Mouse (Mus musculus) kidney, embryonic 14.5 days (tissue): Measurements from ENCODE around the gene Cep112. TPM values are rescaled to one million over a fixed set of nuclear protein-coding genes. Genes with fewer than 3 reads are reported as not detected.
A peak's percentile ranks its signal among the peaks of the same experiment; 100 is the strongest.
"Not testable (repeated sequence)": the region's sequence is repeated elsewhere in the genome, so short reads cannot be mapped to it uniquely, and the experiment has no call there.

Experiments
- ATAC-seq: fragments of 200-750 bp; cut with Nextera tagmentation; 2 replicates; pipeline ENCODE4 v1.8.0; 2017; ENCODE audit warnings: moderate number of reproducible peaks, mild to moderate bottlenecking, moderate TSS enrichment, moderate library complexity; ENCODE audit not compliant: low FRiP score, low TSS enrichment
- H3K27ac ChIP-seq: fragments of 300-500 bp; sonication (generic); 2 replicates; pipeline ENCODE4 v1.5.1; 2014; ENCODE audit warnings: low read depth, mild to moderate bottlenecking, low read length, moderate library complexity, mixed read lengths
- H3K27me3 ChIP-seq: fragments of 300-500 bp; sonication (generic); 2 replicates; pipeline ENCODE4 v1.6.1; 2014; ENCODE audit warnings: mild to moderate bottlenecking, low read length; ENCODE audit not compliant: control insufficient read depth, insufficient read depth
- H3K36me3 ChIP-seq: fragments of 300-500 bp; sonication (generic); 2 replicates; pipeline ENCODE4 v1.6.1; 2014; ENCODE audit warnings: low read length, mixed read lengths; ENCODE audit not compliant: control insufficient read depth, insufficient read depth
- H3K4me1 ChIP-seq: fragments of 300-500 bp; sonication (generic); 2 replicates; pipeline ENCODE4 v1.6.1; 2014; ENCODE audit warnings: low read length, mixed read lengths; ENCODE audit not compliant: control insufficient read depth, insufficient read depth
- H3K4me2 ChIP-seq: fragments of 300-500 bp; sonication (generic); replicated peaks from 2 replicates; pipeline ENCODE4 v1.6.1; 2014; ENCODE audit warnings: low read depth, mild to moderate bottlenecking, low read length
- H3K4me3 ChIP-seq: fragments of 300-500 bp; sonication (generic); 2 replicates; pipeline ENCODE4 v1.5.1; 2014; ENCODE audit warnings: mild to moderate bottlenecking, low read length
- H3K9ac ChIP-seq: fragments of 300-500 bp; sonication (generic); 2 replicates; pipeline ENCODE4 v1.6.1; 2014; ENCODE audit warnings: low read depth, mild to moderate bottlenecking, low read length, moderate library complexity
- H3K9me3 ChIP-seq: fragments of 300-500 bp; sonication (generic); 2 replicates; pipeline ENCODE4 v1.6.1; 2016; ENCODE audit warnings: low read length; ENCODE audit not compliant: control insufficient read depth
- WGBS: fragments of 180-500 bp; shearing (Covaris S2); extraction: QIAGEN DNeasy Blood & Tissue Kit; methylation state at CpG from one replicate; pipeline ENCODE4 v1.1.7; 2014; 5-methylcytosine and 5-hydroxymethylcytosine counted together
- polyA plus RNA-seq: library from polyadenylated mRNA; unstranded; fragments of >200 nt; fragmentation: Nextera tagmentation; extraction: Ambion mirVana; gene quantifications from 2 replicates; pipeline ENCODE4 v1.2.1, GENCODE M21; 2014

Gene Cep112
- polyA plus RNA-seq, 1 experiment from 2014 or later: 16.3 TPM

DNA sequence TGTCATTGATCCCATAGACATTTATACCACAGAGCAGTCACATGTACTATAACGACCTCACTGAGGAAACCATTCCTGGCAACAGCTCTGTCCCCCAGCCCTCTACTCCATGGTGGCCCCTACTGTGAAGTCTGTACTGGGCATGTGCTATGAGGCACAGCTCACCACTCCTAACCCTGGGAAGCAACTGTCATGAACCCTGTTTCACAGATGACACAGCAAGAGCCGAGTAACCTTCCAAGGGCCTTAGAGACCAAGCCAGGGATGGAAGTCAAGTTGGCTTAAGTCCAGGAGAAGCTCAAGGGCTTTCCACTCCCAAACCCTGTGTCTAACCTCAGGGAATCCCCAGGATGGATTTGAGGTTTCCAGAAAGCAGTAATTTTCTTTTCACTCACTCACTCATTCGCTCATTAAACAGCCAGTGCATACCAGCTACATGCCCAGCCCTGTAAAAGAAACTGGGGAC, 433.4 kb downstream of the Cep112 start:
- Histone ChIP-seq H3K36me3 (no peaks in the 10 kb centered on the region), H3K9me3 (no peaks in the 10 kb centered on the region), H3K4me3 (no peak overlapping the region), H3K9ac (no peak overlapping the region), H3K4me2 (no peak overlapping the region), H3K4me1 (peaks cover 14% of the 10 kb centered on the region; the same call in 1 of the 2 replicates), H3K27me3 (no peaks in the 10 kb centered on the region), H3K27ac (no peak overlapping the region)
- 74% methylated on average over 3 of the region's 3 CpGs for WGBS
- ATAC-seq: 0 out of 2 replicates have a peak, but pooled peaks have one; percentile 42

DNA sequence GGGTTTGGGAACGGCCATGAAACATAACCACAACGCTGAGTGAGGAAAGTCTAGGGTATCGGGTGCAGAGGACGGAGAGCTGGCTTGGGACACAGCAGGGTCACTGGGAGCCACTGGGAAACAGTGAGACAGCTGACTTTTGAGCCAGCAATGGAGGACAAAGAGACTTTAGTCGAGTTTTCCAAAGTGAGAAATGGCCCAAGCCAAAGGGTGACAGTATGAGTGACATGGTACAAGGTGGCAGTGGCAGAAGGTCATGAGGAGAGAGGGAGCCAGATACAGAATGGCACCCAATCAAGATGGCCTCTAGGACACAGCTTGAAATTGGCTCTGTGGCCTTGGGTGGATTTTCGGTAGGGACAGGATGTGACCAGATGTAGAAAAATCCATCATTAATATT, 433.9 kb downstream of the Cep112 start:
- Histone ChIP-seq H3K9ac (no peak overlapping the region), H3K4me3 (no peak overlapping the region), H3K27ac (no peak overlapping the region), H3K36me3 (no peaks in the 10 kb centered on the region), H3K4me1 (peaks cover 14% of the 10 kb centered on the region; the same call in 1 of the 2 replicates), H3K4me2 (no peak overlapping the region), H3K9me3 (no peaks in the 10 kb centered on the region), H3K27me3 (no peaks in the 10 kb centered on the region)
- no peak for ATAC-seq
- 86% methylated on average over 6 of the region's 6 CpGs for WGBS

DNA sequence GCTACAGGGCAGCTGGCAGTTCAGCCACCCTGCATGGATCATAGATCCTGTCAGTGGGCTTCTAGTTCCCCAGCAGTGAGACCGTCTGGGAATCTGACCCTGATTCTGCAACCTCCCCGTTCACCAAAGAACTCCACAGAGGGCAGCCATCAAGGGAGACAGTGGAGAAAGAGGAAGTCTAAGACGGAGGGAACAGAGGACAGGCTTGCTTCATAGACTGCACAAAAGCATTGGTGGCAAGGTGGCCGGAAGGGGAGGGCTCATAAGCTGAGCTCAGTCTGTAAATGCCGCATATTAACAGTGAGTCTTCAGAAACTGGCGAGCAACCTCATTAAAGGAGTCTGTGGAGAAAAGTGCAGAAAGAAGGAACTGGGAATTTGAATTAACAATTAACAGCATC, 437.4 kb downstream of the Cep112 start:
- Histone ChIP-seq H3K27ac (no peak overlapping the region), H3K36me3 (no peaks in the 10 kb centered on the region), H3K4me3 (no peak overlapping the region), H3K9ac (no peak overlapping the region), H3K4me1 (peaks cover 14% of the 10 kb centered on the region; the same call in 1 of the 2 replicates), H3K4me2 (no peak overlapping the region), H3K27me3 (no peaks in the 10 kb centered on the region), H3K9me3 (no peaks in the 10 kb centered on the region)
- no peak for ATAC-seq
- WGBS: 49% methylated on average over 6 of the region's 6 CpGs

DNA sequence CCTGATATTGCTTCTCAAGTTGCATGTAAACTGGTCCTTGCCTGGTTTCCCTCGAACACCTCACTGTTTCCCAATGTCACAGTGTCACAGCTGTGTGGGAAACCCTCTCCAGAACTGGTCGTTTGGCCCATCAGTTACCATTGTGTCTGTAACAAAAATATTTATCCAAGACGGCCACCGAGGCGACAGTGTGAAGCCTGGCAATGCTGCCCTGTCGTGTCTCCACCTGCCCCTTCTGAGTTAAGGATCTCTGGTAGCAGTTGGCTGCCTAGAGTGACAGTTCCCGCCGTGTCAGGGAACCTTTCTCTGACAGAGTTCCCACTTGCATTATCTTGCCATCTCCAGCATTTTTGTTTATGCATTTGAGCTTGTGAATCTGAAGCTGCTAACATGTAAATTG, 440.8 kb downstream of the Cep112 start:
- Histone ChIP-seq H3K27ac (no peak overlapping the region), H3K36me3 (no peaks in the 10 kb centered on the region), H3K9ac (no peak overlapping the region), H3K4me1 (0 out of 2 replicates have a peak, but pooled peaks cover 7% of the 10 kb centered on the region), H3K27me3 (no peaks in the 10 kb centered on the region), H3K4me3 (no peak overlapping the region), H3K9me3 (no peaks in the 10 kb centered on the region), H3K4me2 (no peak overlapping the region)
- ATAC-seq: no peak
- WGBS: 13% methylated on average over 8 of the region's 8 CpGs

DNA sequence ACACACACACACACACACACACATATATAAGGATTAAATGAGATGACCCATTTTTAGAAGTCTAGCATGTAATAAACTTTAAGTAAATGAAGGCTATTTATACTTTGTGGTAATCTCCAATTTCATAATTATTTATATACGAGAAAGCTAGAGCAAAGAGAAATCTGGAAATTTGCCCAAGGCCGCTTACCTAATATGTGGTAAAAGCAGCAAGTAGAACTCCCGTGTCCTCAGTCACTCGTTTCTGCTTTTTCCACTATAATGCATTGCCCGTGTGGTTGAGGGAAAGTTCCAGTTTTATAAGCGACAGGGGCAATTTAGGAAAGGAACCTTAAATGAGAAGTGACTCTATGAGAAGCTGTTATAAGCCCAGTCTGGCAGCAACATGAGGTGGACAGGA, 442.5 kb downstream of the Cep112 start:
- ATAC-seq: no peak
- no peak overlapping the region for H3K4me2 ChIP-seq
- 77% methylated on average over 6 of the region's 6 CpGs for WGBS
- H3K36me3 ChIP-seq: no peaks in the 10 kb centered on the region
- 0 out of 2 replicates have a peak, but pooled peaks cover 4% of the 10 kb centered on the region for H3K4me1 ChIP-seq
- H3K27ac ChIP-seq: no peak overlapping the region; the same call in 1 of the 2 replicates
- H3K4me3 ChIP-seq: no peak overlapping the region
- H3K9me3 ChIP-seq: no peaks in the 10 kb centered on the region
- H3K9ac ChIP-seq: no peak overlapping the region
- no peaks in the 10 kb centered on the region for H3K27me3 ChIP-seq

DNA sequence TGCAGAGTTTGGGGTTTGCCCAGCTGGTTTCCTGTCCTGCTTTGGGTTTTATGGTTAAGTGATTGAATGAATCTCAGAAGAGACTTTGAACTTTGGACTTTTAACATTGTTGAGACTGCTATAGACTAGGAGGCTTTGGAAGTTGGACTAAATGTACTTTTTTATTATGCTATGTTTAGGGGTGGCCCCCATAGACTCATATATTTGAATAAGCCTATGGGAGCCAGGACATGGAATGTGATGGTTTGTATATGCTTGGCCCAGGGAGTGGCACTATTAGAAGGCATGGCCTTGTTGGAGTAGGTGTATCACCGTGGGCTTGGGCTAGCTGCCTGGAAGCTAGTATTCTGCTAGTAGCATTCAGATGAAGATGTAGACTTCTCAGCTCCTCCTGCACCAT, 446.3 kb downstream of the Cep112 start:
- H3K9ac ChIP-seq, H3K27ac ChIP-seq, H3K4me2 ChIP-seq, H3K4me3 ChIP-seq, H3K36me3 ChIP-seq, H3K27me3 ChIP-seq, ATAC-seq, H3K9me3 ChIP-seq, H3K4me1 ChIP-seq: not testable (repeated sequence)
- WGBS: 94% methylated on average over 1 of the region's 1 CpGs

DNA sequence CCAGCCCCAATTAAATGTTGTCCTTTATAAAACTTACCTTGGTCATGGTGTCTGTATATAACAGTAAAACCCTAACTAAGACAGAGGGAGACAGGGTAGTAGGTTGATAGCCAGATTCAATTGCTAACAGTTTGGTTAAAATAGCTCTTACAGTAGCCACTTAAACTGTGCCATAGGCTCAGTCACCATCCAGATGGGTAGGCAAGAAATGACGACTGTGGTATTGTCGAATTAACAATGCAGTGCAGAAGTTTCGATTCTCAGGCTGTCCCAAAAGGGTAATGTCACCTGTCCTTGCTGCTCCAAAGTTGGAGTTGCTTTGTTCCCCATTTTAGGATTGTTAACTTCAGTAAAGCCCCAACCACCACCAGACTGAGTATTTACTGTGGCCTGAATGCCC, 446.8 kb downstream of the Cep112 start:
- ATAC-seq: no peak
- no peaks in the 10 kb centered on the region for H3K4me1 ChIP-seq

DNA sequence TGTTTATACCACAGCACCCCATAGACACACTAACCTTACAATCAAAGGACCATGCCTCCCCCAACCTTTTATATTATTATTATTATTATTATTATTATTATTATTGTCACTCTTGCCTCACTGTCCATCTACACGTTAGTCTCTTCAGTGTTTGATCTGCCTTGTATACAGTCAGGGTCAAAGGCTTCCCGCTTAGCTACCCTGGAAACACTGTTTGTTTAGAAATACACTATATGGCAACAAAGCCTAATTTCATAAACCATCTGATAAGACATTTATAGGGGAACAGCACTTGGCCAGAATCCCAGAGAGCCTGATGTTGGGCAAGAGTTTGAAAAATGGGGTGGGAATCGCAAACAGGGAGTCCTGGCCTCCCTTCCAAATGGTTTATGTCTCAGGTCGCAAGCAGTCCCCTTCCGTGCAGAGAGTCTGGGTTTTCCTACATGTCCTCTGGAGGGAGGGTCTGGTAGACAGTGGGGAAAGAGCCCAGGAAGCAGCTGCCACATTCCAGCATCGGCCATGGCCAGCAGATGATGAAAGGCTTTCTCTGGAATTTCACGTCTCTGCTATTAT, 451.7 kb downstream of the Cep112 start:
- no peaks in the 10 kb centered on the region for H3K27me3 ChIP-seq
- H3K27ac ChIP-seq: no peak overlapping the region
- 47% methylated on average over 7 of the region's 7 CpGs for WGBS
- no peak overlapping the region for H3K4me2 ChIP-seq
- ATAC-seq: peak; percentile 68; the same call in 1 of the 2 replicates
- H3K4me1 ChIP-seq: no peaks in the 10 kb centered on the region
- no peaks in the 10 kb centered on the region for H3K9me3 ChIP-seq
- no peak overlapping the region for H3K9ac ChIP-seq
- H3K36me3 ChIP-seq: no peaks in the 10 kb centered on the region
- H3K4me3 ChIP-seq: no peak overlapping the region

More for the DNA sequence above, 446.8 kb downstream of the Cep112 start:
- H3K27me3 ChIP-seq: no peaks in the 10 kb centered on the region
- H3K4me2 ChIP-seq: no peak overlapping the region
- no peaks in the 10 kb centered on the region for H3K36me3 ChIP-seq
- WGBS: 83% methylated on average over 3 of the region's 3 CpGs
- no peaks in the 10 kb centered on the region for H3K9me3 ChIP-seq
- no peak overlapping the region for H3K4me3 ChIP-seq
- H3K9ac ChIP-seq: no peak overlapping the region
- no peak overlapping the region for H3K27ac ChIP-seq

DNA sequence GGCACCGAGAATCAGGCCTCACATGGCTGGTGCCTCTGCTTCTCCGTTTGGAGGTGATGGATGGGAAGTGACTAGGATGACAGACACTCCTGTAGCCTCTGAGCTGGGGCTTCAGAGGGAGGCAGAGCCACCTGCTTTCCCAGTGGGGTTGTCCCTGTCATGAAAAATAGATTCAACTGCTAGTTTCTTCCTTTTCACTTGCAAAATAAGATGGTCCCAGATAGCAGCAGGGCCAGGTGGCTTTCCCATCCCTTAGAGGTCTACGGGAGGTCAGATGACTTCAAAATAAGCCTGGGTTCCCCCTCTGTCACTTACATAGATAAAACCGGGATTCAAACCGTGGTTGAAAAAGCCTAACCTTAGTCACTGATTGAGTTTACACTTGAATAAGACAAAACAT, 452.5 kb downstream of the Cep112 start:
- 78% methylated on average over 5 of the region's 5 CpGs for WGBS
- ATAC-seq: no peak
- Histone ChIP-seq H3K9me3 (no peaks in the 10 kb centered on the region), H3K9ac (no peak overlapping the region), H3K4me1 (no peaks in the 10 kb centered on the region), H3K4me3 (no peak overlapping the region), H3K4me2 (no peak overlapping the region), H3K27ac (no peak overlapping the region), H3K27me3 (no peaks in the 10 kb centered on the region), H3K36me3 (no peaks in the 10 kb centered on the region)
